ENCODE assay signal across 16 mouse cellular contexts in the genomic region with DNA sequence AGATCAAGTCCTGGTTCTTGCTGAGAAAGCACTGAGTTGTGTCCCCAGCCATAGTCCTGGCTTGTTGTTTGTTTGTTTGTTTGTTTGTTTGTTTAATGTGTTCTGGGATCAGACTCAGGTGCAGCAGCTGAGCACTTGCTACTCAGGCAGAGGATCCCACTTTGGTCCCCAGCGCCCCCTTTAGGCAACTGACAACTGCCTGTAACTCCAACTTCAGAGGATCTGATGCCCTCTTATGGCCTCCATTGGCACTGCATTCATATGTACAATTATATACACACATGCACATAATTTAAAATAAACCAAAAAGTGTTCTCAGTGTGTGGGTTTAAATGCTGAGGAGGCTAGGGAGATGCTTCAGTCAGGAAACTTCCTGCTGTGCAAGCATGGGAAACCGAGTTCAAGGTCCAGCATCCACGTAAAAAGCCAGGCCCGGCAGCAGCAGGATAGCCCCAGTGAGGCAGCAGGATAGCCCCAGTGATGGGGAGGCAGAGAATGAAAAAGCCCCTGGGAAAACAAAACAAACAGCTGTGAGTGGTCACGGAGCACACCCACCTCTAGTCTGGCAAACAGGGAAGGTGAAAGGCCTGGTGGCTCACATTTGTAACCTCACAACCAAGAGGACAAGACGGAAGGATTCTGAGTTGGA. TPM values are rescaled to one million over a fixed set of nuclear protein-coding genes. Genes with fewer than 3 reads are reported as not detected.
DNase-seq lines count a peak whose midpoint lies in the region; ATAC-seq and TF ChIP-seq lines count a peak whose summit lies in the region.
"Had no signal": no experiment of that assay in that cellular context is flagged by ENCODE, and none has a peak within 500 bp of the region (broad histone marks: within the 10 kb centered on the region; RNA-seq: fewer than 3 reads in every experiment).

No protein-coding gene starts in this region.

- H3K9ac ChIP-seq in embryonic facial prominence, embryonic 15.5 days, result no peak overlapping the region
- H3K9ac ChIP-seq in kidney, postnatal 0 days (ENCODE audit: low read depth, low read length), result no peak overlapping the region
- H3K9ac ChIP-seq: embryonic facial prominence, embryonic 12.5 days; forebrain, embryonic 12.5 days; limb, embryonic 12.5 days had no signal

- peaks cover 9% of the 10 kb centered on the region; the same call in 1 of the 2 replicates for H3K4me1 ChIP-seq in embryonic facial prominence, embryonic 15.5 days
- peaks cover 36% of the 10 kb centered on the region for H3K4me1 ChIP-seq in embryonic facial prominence, embryonic 10.5 days
- no peaks in the 10 kb centered on the region for H3K4me1 ChIP-seq in kidney, postnatal 0 days (replicated peaks; ENCODE audit: insufficient read depth, low read length)

- no peak for DNase-seq in embryonic facial prominence, embryonic 10.5 days (ENCODE audit: low spot score)
- DNase-seq in kidney, postnatal 0 days (ENCODE audit: low spot score), result no peak
- no peak for DNase-seq in kidney, adult 8-10 months
- DNase-seq in thymus, postnatal 4 days, result peak; percentile 34
- no peak for DNase-seq in thymus, postnatal 10 days (ENCODE audit: low spot score in 2 of 2)
- no peak for DNase-seq in testis, postnatal 14 days (ENCODE audit: low spot score)
- no peak for DNase-seq in yolk sac, embryonic 10.5 days (ENCODE audit: low spot score)
- DNase-seq: adrenal gland, postnatal 14 days; heart, postnatal 4 days; kidney, postnatal 4 days; lung, adult 2 months had no signal

- H3K27me3 ChIP-seq in embryonic facial prominence, embryonic 15.5 days, result no peaks in the 10 kb centered on the region
- H3K27me3 ChIP-seq in embryonic facial prominence, embryonic 10.5 days (replicated peaks; ENCODE audit: low read depth, poor library complexity, severe bottlenecking), result no peaks in the 10 kb centered on the region
- H3K27me3 ChIP-seq in kidney, postnatal 0 days (ENCODE audit: insufficient read depth, low read length), result no peaks in the 10 kb centered on the region
- H3K27me3 ChIP-seq: embryonic facial prominence, embryonic 12.5 days; forebrain, embryonic 12.5 days; limb, embryonic 12.5 days had no signal

- 95% methylated on average over 6 of the region's 6 CpGs for WGBS in embryonic facial prominence, embryonic 15.5 days
- 93% methylated on average over 6 of the region's 6 CpGs for WGBS in embryonic facial prominence, embryonic 10.5 days
- 93% methylated on average over 6 of the region's 6 CpGs for WGBS in kidney, postnatal 0 days

- no peak for ATAC-seq in embryonic facial prominence, embryonic 15.5 days (ENCODE audit: insufficient number of reproducible peaks, low FRiP score, low TSS enrichment, low read depth)
- ATAC-seq in kidney, postnatal 0 days (replicated peaks; ENCODE audit: low FRiP score, low read depth), result no peak
- ATAC-seq: inflammation-experienced regulatory T-cells, adult 6 months had no signal

- no peaks in the 10 kb centered on the region for H3K9me3 ChIP-seq in embryonic facial prominence, embryonic 15.5 days (replicated peaks)
- H3K9me3 ChIP-seq in embryonic facial prominence, embryonic 10.5 days, result peaks cover 8% of the 10 kb centered on the region; the same call in 1 of the 2 replicates
- no peaks in the 10 kb centered on the region; the same call in 1 of the 2 replicates for H3K9me3 ChIP-seq in kidney, postnatal 0 days (replicated peaks; ENCODE audit: low read length)

- H3K27ac ChIP-seq in embryonic facial prominence, embryonic 15.5 days (replicated peaks), result 0 out of 2 replicates have a peak overlapping the region, but pooled peaks have one; percentile 49
- no peak overlapping the region for H3K27ac ChIP-seq in embryonic facial prominence, embryonic 10.5 days (replicated peaks)
- H3K27ac ChIP-seq in kidney, postnatal 0 days, result no peak overlapping the region
- H3K27ac ChIP-seq: embryonic facial prominence, embryonic 12.5 days; forebrain, embryonic 12.5 days; limb, embryonic 12.5 days had no signal

- peak; percentile 47 for TF ChIP-seq CTCF in kidney, postnatal 0 days (IDR thresholded peaks at IDR 0.05; ENCODE audit: low read depth)

- no peak overlapping the region for H3K4me3 ChIP-seq in embryonic facial prominence, embryonic 15.5 days (replicated peaks)
- no peak overlapping the region for H3K4me3 ChIP-seq in embryonic facial prominence, embryonic 10.5 days
- no peak overlapping the region for H3K4me3 ChIP-seq in kidney, postnatal 0 days (replicated peaks; ENCODE audit: low read depth, low read length)
- H3K4me3 ChIP-seq: embryonic facial prominence, embryonic 12.5 days; forebrain, embryonic 12.5 days; limb, embryonic 12.5 days had no signal

- H3K36me3 ChIP-seq in embryonic facial prominence, embryonic 15.5 days, result no peaks in the 10 kb centered on the region
- peaks cover 18% of the 10 kb centered on the region for H3K36me3 ChIP-seq in embryonic facial prominence, embryonic 10.5 days (replicated peaks)
- H3K36me3 ChIP-seq in kidney, postnatal 0 days (ENCODE audit: insufficient read depth, low read length), result no peaks in the 10 kb centered on the region
- H3K36me3 ChIP-seq: forebrain, embryonic 12.5 days had no signal

- no peak overlapping the region for H3K4me2 ChIP-seq in embryonic facial prominence, embryonic 15.5 days (replicated peaks)
- H3K4me2 ChIP-seq in kidney, postnatal 0 days (ENCODE audit: low read length), result no peak overlapping the region
- H3K4me2 ChIP-seq: embryonic facial prominence, embryonic 12.5 days; forebrain, embryonic 12.5 days; limb, embryonic 12.5 days had no signal

RNA-seq across cellular contexts. Expression of a gene that starts 5.1 kb away (rescaled TPM):
- 67.3 and 77.5 TPM in 2 replicates for polyA plus RNA-seq in embryonic facial prominence, embryonic 15.5 days (2015; fragmentation: Nextera tagmentation; extraction: Ambion mirVana)
- polyA plus RNA-seq in embryonic facial prominence, embryonic 10.5 days (2016; fragmentation: Nextera tagmentation; extraction: Ambion mirVana), result 88.5 and 107 TPM in 2 replicates
- polyA plus RNA-seq in kidney, postnatal 0 days (2015; fragmentation: Nextera tagmentation; extraction: Ambion mirVana), result 37.1 and 38.0 TPM in 2 replicates
